In the genomic region with DNA sequence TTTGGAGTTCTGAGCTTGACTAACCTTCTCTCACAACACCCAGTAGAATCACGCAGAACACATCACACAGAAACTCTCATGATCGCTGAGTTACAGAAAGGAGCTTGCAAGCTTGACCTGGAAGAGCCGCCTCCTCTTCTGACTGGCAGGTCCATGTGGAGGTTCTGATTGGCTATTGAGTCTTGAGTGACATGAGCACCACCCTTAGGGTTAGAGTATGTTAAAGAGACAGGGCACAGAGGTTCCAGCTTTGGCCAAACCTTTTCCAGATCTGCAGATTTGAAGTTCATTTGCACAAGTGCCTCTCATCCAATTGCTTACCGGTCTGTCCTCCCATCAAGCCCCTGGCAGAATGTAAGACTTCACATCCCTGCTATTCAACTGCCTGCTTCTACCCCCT, we compare ENCODE assay signal across 8 mouse cellular contexts. TPM values are rescaled to one million over a fixed set of nuclear protein-coding genes. Genes with fewer than 3 reads are reported as not detected.
DNase-seq lines count a peak whose midpoint lies in the region; ATAC-seq lines count a peak whose summit lies in the region.
"Not testable (repeated sequence)": the region's sequence is repeated elsewhere in the genome, so short reads cannot be mapped to it uniquely, and the experiment has no call there.

A gene (minus strand): TSS at position 101 of the 400 bp plus-strand sequence.

- H3K9ac ChIP-seq in embryonic facial prominence, embryonic 11.5 days (replicated peaks; ENCODE audit: low read length); forebrain, embryonic 14.5 days (ENCODE audit: low read length); heart, embryonic 14.5 days (ENCODE audit: low read length); hindbrain, embryonic 16.5 days (ENCODE audit: low read depth, low read length); lung, embryonic 16.5 days (ENCODE audit: low read length); neural tube, embryonic 11.5 days (ENCODE audit: low read length): not testable (repeated sequence)

- H3K9me3 ChIP-seq in embryonic facial prominence, embryonic 11.5 days (replicated peaks; ENCODE audit: control insufficient read depth, low read length); forebrain, embryonic 14.5 days (replicated peaks; ENCODE audit: control insufficient read depth, low read length); heart, embryonic 14.5 days (ENCODE audit: control insufficient read depth, low read length); hindbrain, embryonic 16.5 days (ENCODE audit: control insufficient read depth, low read length); lung, embryonic 16.5 days (ENCODE audit: control insufficient read depth, low read length); neural tube, embryonic 11.5 days (ENCODE audit: control insufficient read depth, low read length): not testable (repeated sequence)

- H3K4me2 ChIP-seq in embryonic facial prominence, embryonic 11.5 days (ENCODE audit: low read depth, low read length); forebrain, embryonic 14.5 days (ENCODE audit: low read length); heart, embryonic 14.5 days (ENCODE audit: low read length); hindbrain, embryonic 16.5 days (ENCODE audit: low read length); lung, embryonic 16.5 days (ENCODE audit: low read depth, low read length); neural tube, embryonic 11.5 days (ENCODE audit: low read depth): not testable (repeated sequence)

- H3K4me3 ChIP-seq in embryonic facial prominence, embryonic 11.5 days (ENCODE audit: low read depth, low read length); forebrain, embryonic 14.5 days (ENCODE audit: low read depth, low read length); heart, embryonic 14.5 days (ENCODE audit: control insufficient read depth in 1 of 2, insufficient read depth in 1 of 2, low read depth in 1 of 2, low read length in 2 of 2); hindbrain, embryonic 16.5 days (ENCODE audit: low read length); lung, embryonic 16.5 days (ENCODE audit: low read length); neural tube, embryonic 11.5 days (ENCODE audit: low read depth, low read length): not testable (repeated sequence)

- H3K36me3 ChIP-seq in embryonic facial prominence, embryonic 11.5 days (replicated peaks; ENCODE audit: control insufficient read depth, insufficient read depth, low read depth, low read length); forebrain, embryonic 14.5 days (ENCODE audit: control insufficient read depth, insufficient read depth, low read length); heart, embryonic 14.5 days (ENCODE audit: control insufficient read depth, insufficient read depth, low read length); hindbrain, embryonic 16.5 days (ENCODE audit: control insufficient read depth, insufficient read depth, low read length); lung, embryonic 16.5 days (ENCODE audit: control insufficient read depth, insufficient read depth, low read length); neural tube, embryonic 11.5 days (ENCODE audit: control insufficient read depth, insufficient read depth, low read length): not testable (repeated sequence)

- not testable (repeated sequence) for H3K4me1 ChIP-seq in embryonic facial prominence, embryonic 11.5 days (ENCODE audit: control insufficient read depth, insufficient read depth, low read length); forebrain, embryonic 14.5 days (ENCODE audit: control insufficient read depth, insufficient read depth, low read length); heart, embryonic 14.5 days (ENCODE audit: control insufficient read depth in 2 of 2, insufficient read depth in 2 of 2, low read length in 2 of 2); hindbrain, embryonic 16.5 days (ENCODE audit: control insufficient read depth, insufficient read depth, low read depth, low read length); lung, embryonic 16.5 days (replicated peaks; ENCODE audit: control insufficient read depth, insufficient read depth, low read length); neural tube, embryonic 11.5 days (ENCODE audit: control insufficient read depth, insufficient read depth, low read length)

- H3K27ac ChIP-seq in embryonic facial prominence, embryonic 11.5 days (replicated peaks; ENCODE audit: low read depth, low read length); forebrain, embryonic 14.5 days (ENCODE audit: low read depth, low read length); heart, embryonic 14.5 days (replicated peaks in 1 of 2; ENCODE audit: control insufficient read depth in 1 of 2, insufficient read depth in 1 of 2, low read depth in 2 of 2, low read length in 2 of 2); hindbrain, embryonic 16.5 days (ENCODE audit: low read depth, low read length); lung, embryonic 16.5 days (ENCODE audit: low read length); neural tube, embryonic 11.5 days (ENCODE audit: low read depth, low read length): not testable (repeated sequence)

- DNase-seq in embryonic facial prominence, embryonic 11.5 days (ENCODE audit: low spot score); forebrain, embryonic 14.5 days (ENCODE audit: low spot score); layer of hippocampus, postnatal 25 days (ENCODE audit: extremely low spot score in 1 of 2, low spot score in 1 of 2); neural tube, embryonic 11.5 days (ENCODE audit: low spot score); urinary bladder, adult 2 months (ENCODE audit: low spot score): not testable (repeated sequence)

- not testable (repeated sequence) for H3K27me3 ChIP-seq in embryonic facial prominence, embryonic 11.5 days (ENCODE audit: control insufficient read depth, insufficient read depth, low read length); forebrain, embryonic 14.5 days (replicated peaks; ENCODE audit: control insufficient read depth, insufficient read depth, low read length); heart, embryonic 14.5 days (ENCODE audit: control insufficient read depth, insufficient read depth, low read length); hindbrain, embryonic 16.5 days (replicated peaks; ENCODE audit: control insufficient read depth, insufficient read depth, low read length); lung, embryonic 16.5 days (ENCODE audit: control insufficient read depth, insufficient read depth, low read depth, low read length); neural tube, embryonic 11.5 days (ENCODE audit: control insufficient read depth, insufficient read depth, low read length)

- not testable (repeated sequence) for ATAC-seq in embryonic facial prominence, embryonic 11.5 days (replicated peaks; ENCODE audit: insufficient number of reproducible peaks, low FRiP score, low TSS enrichment, low read depth); forebrain, embryonic 14.5 days; heart, embryonic 14.5 days (ENCODE audit: insufficient number of reproducible peaks, insufficient read depth, low FRiP score, low read depth); hindbrain, embryonic 16.5 days; lung, embryonic 16.5 days (ENCODE audit: low read depth); neural tube, embryonic 11.5 days (ENCODE audit: insufficient read depth, low FRiP score, low TSS enrichment)

- no CpG with 5 or more reads among the region's 4 CpGs for WGBS in embryonic facial prominence, embryonic 11.5 days
- no CpG with 5 or more reads among the region's 4 CpGs for WGBS in forebrain, embryonic 14.5 days
- no CpG with 5 or more reads among the region's 4 CpGs for WGBS in heart, embryonic 14.5 days
- no CpG with 5 or more reads among the region's 4 CpGs for WGBS in hindbrain, embryonic 16.5 days
- WGBS in lung, embryonic 16.5 days: no CpG with 5 or more reads among the region's 4 CpGs
- no CpG with 5 or more reads among the region's 4 CpGs for WGBS in neural tube, embryonic 11.5 days

RNA-seq across cellular contexts. Expression of the gene that starts here (rescaled TPM):
- polyA plus RNA-seq in embryonic facial prominence, embryonic 11.5 days (2014; fragmentation: Nextera tagmentation; extraction: Ambion mirVana): 26.9 and 34.5 TPM in 2 replicates
- polyA plus RNA-seq in forebrain, embryonic 14.5 days (2014; fragmentation: Nextera tagmentation; extraction: Ambion mirVana): 18.7 and 19.8 TPM in 2 replicates
- 13.5 and 19.5 TPM in 2 replicates for polyA plus RNA-seq in heart, embryonic 14.5 days (2014; fragmentation: Nextera tagmentation; extraction: Ambion mirVana)
- polyA plus RNA-seq in hindbrain, embryonic 16.5 days (2015; fragmentation: Nextera tagmentation; extraction: Ambion mirVana): 18.4 and 24.6 TPM in 2 replicates
- total RNA-seq in layer of hippocampus, postnatal 25 days (2021): 10 to 100 TPM; 13.2 to 18.0 TPM
- 4.9 and 23.4 TPM in 2 replicates for polyA plus RNA-seq in lung, embryonic 16.5 days (2015; fragmentation: Nextera tagmentation; extraction: Ambion mirVana)
- 12.8 and 15.2 TPM in 2 replicates for polyA plus RNA-seq in neural tube, embryonic 11.5 days (2014; fragmentation: Nextera tagmentation; extraction: Ambion mirVana)
- 6.5 and 12.5 TPM in 2 replicates for polyA plus RNA-seq in urinary bladder, adult 2 months (2012; rRNA removed)
